Mouse (Mus musculus) c-Kit-positive CD71-positive TER-119-negative erythroid progenitor cells, embryonic 14.5 days (primary cell): ENCODE measurements around the gene Oxtr.

Source experiments
- DNase-seq: peaks from one replicate; pipeline ENCODE4 v3.0.0-alpha.2; 2013; ENCODE audit warnings: low read depth

The Oxtr gene

DNA sequence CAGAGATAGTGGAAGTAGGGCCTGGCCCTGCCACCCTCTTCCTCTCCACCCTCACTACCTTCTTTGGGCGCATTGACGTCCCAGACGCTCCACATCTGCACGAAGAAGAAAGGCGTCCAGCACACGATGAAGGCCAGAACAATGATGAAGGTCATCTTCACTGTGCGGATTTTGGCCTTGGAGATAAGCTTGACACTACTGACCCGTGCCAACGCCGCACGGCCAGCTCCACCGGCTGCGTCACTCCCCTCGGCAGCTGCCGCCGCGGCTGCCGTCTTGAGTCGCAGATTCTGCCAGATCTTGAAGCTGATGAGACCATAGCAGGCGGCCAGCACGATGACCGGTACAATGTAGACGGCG, 942 bp downstream of the Oxtr start:
- no peak for DNase-seq

DNA sequence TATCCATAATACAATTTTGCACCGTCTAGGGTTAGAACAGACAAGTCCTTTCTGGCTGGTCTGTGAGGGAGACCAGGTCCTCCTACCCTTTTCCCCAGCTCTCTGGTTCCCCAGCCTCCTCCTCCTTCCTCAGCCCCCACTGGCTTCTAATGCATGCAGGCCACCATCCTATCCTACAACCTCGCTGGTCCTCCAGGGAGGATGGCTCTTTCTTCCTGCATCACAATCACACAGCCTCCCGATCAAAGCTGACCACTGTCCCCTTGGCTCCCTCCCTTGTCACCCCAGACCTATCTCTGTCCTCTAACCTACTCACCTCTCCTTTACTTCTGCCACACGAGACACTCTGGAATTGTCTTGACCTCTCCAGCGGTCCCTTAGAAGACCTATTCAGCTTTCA, 1.8 kb downstream of the Oxtr start:
- DNase-seq, result no peak

DNA sequence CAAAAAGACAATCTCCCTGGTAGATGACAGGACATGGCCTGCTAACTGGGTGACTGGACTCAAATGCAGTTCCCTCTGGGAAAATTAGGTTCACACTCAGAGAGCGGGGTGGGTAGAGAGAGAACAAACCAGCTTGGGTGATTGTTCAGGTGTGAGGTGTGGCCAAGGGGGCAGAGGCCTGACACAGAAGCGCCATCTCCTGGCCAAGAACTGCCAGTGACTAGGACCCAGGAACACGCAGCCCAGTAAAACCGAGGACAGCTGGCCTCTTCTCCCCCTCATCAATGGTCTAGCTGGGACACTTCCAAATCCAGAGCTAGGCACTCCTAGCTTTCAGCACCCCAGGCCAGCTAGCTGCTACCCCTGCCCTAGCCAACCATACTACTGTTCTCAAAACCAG, 5.4 kb downstream of the Oxtr start:
- no peak for DNase-seq

DNA sequence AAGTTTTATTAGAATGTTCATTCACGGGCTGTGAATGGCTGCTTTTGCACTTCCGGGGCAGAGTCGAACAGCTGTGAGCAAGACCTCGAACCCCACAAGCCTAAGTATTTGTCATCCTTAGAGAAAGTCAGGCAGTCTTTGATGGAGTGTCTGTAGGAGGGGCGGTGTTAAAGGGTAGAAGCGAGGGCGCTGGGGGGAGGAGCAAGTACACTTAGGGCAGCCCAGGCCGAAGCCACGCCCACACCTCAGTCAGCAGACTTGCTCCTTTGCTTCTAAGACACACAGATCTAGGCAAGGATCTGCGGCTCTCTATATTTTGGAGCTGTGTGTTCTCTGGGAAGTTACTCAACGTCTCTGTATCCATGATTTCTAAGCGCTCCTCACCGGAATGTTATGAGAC, 9.9 kb downstream of the Oxtr start:
- no peak for DNase-seq

DNA sequence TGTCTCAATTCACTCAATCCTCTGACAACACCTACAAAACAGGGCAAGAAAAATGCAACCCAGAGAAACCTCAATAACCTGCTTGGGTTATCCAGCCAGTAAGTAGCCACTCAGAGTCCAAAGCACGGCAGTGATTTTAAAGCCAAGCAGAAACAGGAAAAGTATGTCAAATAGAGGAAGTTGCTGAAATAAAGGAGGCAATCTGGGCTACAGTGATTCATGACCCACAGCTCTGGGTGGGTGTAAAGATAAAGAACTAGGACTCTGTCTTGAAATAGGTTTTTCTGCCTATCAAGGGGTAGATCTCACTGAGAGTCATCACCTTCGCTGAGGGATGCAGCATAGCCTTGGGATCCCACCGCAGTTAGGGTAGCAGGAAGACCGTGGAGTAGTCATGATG, 18.1 kb downstream of the Oxtr start:
- DNase-seq, result no peak

DNA sequence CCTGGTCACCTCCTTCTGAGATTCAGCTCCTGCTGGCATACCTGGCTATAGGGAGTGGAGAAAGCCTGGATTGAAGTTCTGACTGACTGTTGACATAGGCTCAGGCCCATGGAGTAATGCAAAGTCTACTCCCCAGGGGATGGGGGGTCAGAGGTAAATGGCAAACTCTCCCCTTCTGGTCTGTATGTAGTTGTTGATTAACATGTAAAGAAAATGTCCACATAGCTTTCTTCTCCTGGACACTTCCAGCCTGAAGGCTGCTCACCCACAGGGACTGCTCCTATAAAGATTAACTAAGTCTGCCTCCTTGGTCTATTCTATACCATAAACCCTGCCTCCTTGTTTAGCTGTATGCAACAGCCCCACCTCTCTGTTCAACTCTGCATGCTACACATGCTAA, 23.7 kb downstream of the Oxtr start:
- no peak for DNase-seq

DNA sequence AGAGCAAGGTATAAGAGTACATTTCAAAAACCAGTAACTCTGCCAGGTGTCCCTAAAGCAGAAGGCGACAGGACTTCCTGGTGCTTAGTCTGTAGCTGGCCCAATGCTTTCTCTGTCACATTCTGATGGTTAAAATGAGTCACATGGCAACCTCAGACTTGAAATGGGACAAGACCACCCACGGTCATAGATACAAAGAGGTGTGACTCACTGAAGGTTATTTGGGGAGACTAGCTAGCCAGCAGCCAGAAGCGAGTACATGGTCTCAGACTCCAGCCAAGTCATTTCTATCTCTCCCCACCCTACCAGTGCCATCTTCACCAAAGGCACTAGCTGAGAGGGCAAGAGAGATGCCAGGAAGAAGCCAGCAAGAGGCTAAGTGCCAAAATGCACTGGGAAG, 24.3 kb downstream of the Oxtr start:
- no peak for DNase-seq

DNA sequence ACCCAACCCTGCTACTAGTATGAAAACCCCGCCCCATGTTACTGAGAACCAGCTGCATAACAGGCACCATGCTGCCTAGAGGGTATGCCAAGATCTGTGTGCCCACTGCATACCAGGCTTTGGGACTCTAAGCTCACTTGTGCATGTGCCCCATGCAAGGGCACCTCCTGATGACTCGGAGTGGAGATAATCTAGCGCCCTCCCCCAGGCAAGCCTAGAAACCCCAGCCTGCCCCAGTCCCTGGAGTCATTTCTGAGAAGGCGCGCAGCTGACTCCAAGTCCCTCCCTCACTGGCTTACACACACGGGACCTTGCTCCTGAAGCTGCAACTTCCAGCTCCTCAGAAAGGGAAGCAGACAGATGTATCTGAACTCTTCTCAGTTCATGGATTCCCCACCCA, 26.4 kb downstream of the Oxtr start:
- no peak for DNase-seq

DNA sequence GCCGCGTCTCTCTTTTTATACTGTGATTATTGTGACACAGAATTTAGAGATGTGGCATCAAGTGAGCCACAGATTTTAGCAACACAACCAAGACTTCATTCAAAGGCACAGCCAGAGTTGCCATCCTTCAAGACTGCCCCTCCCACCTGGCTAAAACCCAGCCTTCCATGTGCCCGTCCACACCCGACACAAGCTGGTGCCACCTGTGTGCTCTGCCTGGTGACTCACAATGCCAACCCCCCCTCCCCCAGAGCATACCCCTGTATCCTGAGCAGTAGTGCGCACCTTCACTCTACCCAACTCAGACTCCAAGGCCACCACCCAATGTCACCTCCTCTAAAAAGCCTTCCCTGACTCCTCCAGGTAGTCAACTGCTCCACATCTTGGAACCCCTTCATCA, 28.3 kb downstream of the Oxtr start:
- no peak for DNase-seq

DNA sequence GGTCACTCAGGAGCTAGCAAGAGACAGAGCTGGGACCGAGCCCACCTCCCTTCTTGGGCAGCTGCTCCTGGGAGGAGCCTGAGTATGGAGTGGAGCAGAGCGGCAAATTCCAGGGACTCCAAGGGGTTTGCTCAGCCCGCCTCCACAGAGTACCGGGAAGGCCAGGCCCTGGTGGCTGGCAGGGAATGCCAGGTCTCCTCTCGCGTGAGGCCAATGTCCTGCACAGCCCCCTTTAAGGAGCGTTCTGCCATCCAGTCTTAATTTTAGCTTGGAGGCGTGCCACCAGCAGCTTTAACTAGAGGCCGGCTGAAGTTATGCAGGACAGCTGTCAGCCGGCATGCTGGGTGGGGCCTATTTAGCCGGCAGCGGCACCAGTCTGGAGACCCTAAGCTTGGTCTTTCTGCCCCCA, 30.4 kb downstream of the Oxtr start, which contains the start of gene Cav3:
Gene Cav3, plus strand, starts transcription at position 165 of the 409 bp plus-strand sequence.
- no peak for DNase-seq

DNA sequence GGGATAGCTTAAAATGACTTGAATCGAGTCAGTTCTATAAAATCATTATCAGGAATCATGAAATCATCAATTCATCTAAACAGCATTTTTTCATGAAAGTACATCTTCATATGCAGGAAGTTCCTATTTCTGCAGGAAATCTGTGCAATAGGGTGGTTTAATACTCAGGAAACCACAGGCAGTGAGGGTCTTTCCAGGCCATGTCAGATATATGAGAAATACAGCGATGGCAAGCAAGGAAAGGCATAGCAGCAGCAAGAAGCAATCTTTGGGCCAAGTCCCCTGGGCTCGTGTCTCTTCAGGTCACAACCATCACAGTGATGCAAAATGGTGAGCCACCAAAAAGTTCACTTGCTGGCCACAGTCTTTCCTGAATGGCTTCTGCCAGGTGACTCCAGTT, 44.1 kb downstream of the Oxtr start:
- DNase-seq, result no peak

DNA sequence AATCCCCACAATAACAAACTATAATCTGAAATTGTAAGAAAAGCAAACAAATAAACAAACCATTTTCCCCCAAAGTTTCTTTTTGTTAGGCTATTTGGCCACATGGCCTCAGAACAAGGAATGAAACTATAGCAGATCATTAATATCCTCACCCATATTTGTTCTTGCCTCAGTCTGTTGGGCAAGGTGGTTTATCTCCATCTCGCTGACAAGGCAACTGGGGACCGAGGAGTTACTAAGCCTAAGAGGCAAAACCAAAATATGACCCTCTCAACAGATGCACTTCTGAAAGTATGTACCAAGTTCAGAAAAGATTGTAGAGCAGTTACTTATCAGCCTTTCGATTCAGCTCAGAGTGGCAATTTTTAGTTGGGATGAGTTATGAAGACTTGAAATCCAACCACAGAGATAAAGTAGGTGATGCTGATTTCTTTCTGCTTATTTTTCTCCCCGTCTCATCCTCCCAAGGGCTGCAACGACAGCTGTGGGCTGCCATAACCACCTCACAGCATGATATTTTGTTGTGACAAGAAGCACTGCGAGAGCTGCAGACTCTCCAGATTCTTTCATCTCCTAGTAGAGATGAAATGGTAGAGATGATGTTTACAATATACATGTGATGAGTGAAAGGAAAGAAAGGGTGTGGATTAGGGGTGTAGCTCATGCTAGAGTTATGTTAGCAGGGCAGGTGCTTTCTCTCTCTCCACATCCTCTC, 63.6 kb downstream of the Oxtr start:
- DNase-seq, result no peak

DNA sequence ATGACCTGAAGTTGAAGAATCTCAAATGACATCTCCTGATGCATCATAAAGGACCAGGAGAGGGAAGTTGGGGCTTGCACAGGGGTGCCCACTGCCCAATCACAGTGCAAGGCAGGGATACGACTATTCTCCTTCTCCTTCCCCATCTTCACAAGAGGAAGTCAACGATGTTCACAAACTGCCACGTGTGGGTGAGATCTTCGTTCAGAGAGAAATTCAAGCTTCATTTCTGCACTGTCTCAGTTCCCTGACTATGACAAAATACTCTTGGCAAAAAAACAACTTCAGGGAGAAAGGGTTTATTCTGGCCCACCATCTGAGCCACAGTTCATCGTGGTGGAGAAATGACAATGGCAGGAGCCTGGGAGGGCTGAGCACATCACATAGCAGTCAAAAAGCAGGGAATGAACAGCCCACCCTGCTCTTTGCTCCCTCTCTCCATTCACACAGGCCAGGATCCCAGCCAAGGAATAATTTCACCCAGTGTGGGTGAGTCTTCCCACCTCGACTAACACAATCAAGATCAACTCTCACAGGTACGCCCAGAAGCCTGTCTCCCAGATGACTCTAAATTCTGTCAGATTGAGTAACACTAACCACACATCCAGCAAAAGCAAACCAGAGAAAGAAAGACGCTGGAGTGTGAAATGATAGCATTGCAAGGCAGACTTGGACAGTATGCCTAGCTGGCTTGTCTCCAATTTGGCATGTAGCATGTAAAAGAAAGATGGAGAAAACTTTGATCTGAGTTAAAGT, 65.8 kb downstream of the Oxtr start:
- DNase-seq, result no peak
